Mouse (Mus musculus): ENCODE measurements around the gene Alox12.

The Alox12 gene

GRCm38 (mm10) chr11:70242591-70242990 lies 12.6 kb downstream of the Alox12 start:
- in situ Hi-C loops (cut with MboI; ENCODE audit: unreplicated experiment in 2 of 2) = loop anchor here (25.0 kb wide), 3 partner anchors 270 to 520 kb away; partner anchors contain the start of genes Gltpd2 (in 2 of the 2), Tm4sf5 (in 2 of the 2), Vmo1 (in 2 of the 2) and 4930544D05Rik (in 1 of the 2)

- in situ Hi-C loops (cut with MboI; ENCODE audit: unreplicated experiment in 2 of 2) = loop anchor here (25.0 kb wide), 3 partner anchors 273 to 523 kb away; partner anchors contain the start of genes Gltpd2 (in 2 of the 2), Tm4sf5 (in 2 of the 2), Vmo1 (in 2 of the 2) and 4930544D05Rik (in 1 of the 2)
Observed at GRCm38 (mm10) chr11:70239541-70240279, 15.4 kb downstream of the Alox12 start, which contains the start of the genes Gm21988 and Rnasek. Gene Gm21988, minus strand, starts transcription at chr11:70239830. Gene Rnasek, minus strand, starts transcription at chr11:70239842.

GRCm38 (mm10) chr11:70238591-70239440 lies 16.3 kb downstream of the Alox12 start:
- in situ Hi-C loops (cut with MboI; ENCODE audit: unreplicated experiment in 2 of 2) = loop anchor here (25.0 kb wide), 3 partner anchors 273 to 523 kb away; partner anchors contain the start of genes Gltpd2 (in 2 of the 2), Tm4sf5 (in 2 of the 2), Vmo1 (in 2 of the 2) and 4930544D05Rik (in 1 of the 2)

- in situ Hi-C loops (cut with MboI; ENCODE audit: unreplicated experiment in 2 of 2) = loop anchor here (25.0 kb wide), 3 partner anchors 275 to 525 kb away; partner anchors contain the start of genes Gltpd2 (in 2 of the 2), Tm4sf5 (in 2 of the 2), Vmo1 (in 2 of the 2) and 4930544D05Rik (in 1 of the 2)
Observed at GRCm38 (mm10) chr11:70237457-70238167, 17.5 kb downstream of the Alox12 start, which contains the start of gene 0610010K14Rik. Gene 0610010K14Rik, minus strand, starts transcription at chr11:70237914.

GRCm38 (mm10) chr11:70236717-70237116 lies 18.4 kb downstream of the Alox12 start:
- in situ Hi-C loops (cut with MboI; ENCODE audit: unreplicated experiment in 2 of 2) = loop anchor here (25.0 kb wide), 3 partner anchors 276 to 526 kb away; partner anchors contain the start of genes Gltpd2 (in 2 of the 2), Tm4sf5 (in 2 of the 2), Vmo1 (in 2 of the 2) and 4930544D05Rik (in 1 of the 2)

- in situ Hi-C loops (cut with MboI; ENCODE audit: unreplicated experiment in 2 of 2) = loop anchor here (25.0 kb wide), 3 partner anchors 277 to 527 kb away; partner anchors contain the start of genes Gltpd2 (in 2 of the 2), Tm4sf5 (in 2 of the 2), Vmo1 (in 2 of the 2) and 4930544D05Rik (in 1 of the 2)
Observed at GRCm38 (mm10) chr11:70235254-70235900, 19.8 kb downstream of the Alox12 start.

GRCm38 (mm10) chr11:70234497-70234896 lies 20.7 kb downstream of the Alox12 start:
- in situ Hi-C loops (cut with MboI; ENCODE audit: unreplicated experiment in 2 of 2) = loop anchor here (25.0 kb wide), 3 partner anchors 278 to 528 kb away; partner anchors contain the start of genes Gltpd2 (in 2 of the 2), Tm4sf5 (in 2 of the 2), Vmo1 (in 2 of the 2) and 4930544D05Rik (in 1 of the 2)

- in situ Hi-C loops (cut with MboI; ENCODE audit: unreplicated experiment in 2 of 2) = loop anchor here (25.0 kb wide), 3 partner anchors 278 to 528 kb away; partner anchors contain the start of genes Gltpd2 (in 2 of the 2), Tm4sf5 (in 2 of the 2), Vmo1 (in 2 of the 2) and 4930544D05Rik (in 1 of the 2)
Observed at GRCm38 (mm10) chr11:70234037-70234436, 21.1 kb downstream of the Alox12 start.

- in situ Hi-C loops (cut with MboI; ENCODE audit: unreplicated experiment in 2 of 2) = loop anchor here (25.0 kb wide), 3 partner anchors 279 to 529 kb away; partner anchors contain the start of genes Gltpd2 (in 2 of the 2), Tm4sf5 (in 2 of the 2), Vmo1 (in 2 of the 2) and 4930544D05Rik (in 1 of the 2)
Observed at GRCm38 (mm10) chr11:70233016-70233415, 22.1 kb downstream of the Alox12 start.

- in situ Hi-C loops (cut with MboI; ENCODE audit: unreplicated experiment in 2 of 2) = loop anchor here (25.0 kb wide), 3 partner anchors 280 to 530 kb away; partner anchors contain the start of genes Gltpd2 (in 2 of the 2), Tm4sf5 (in 2 of the 2), Vmo1 (in 2 of the 2) and 4930544D05Rik (in 1 of the 2)
Observed at GRCm38 (mm10) chr11:70232546-70232945, 22.6 kb downstream of the Alox12 start.

GRCm38 (mm10) chr11:70230239-70230727 lies 24.9 kb downstream of the Alox12 start:
- in situ Hi-C loops (cut with MboI; ENCODE audit: unreplicated experiment in 2 of 2) = loop anchor here (25.0 kb wide), 3 partner anchors 282 to 532 kb away; partner anchors contain the start of genes Gltpd2 (in 2 of the 2), Tm4sf5 (in 2 of the 2), Vmo1 (in 2 of the 2) and 4930544D05Rik (in 1 of the 2)

GRCm38 (mm10) chr11:70229260-70230010 lies 25.7 kb downstream of the Alox12 start, which contains the start of gene Bcl6b:
Gene Bcl6b, minus strand, starts transcription at chr11:70229798.
- in situ Hi-C loops (cut with MboI; ENCODE audit: unreplicated experiment in 2 of 2) = loop anchor here (25.0 kb wide), 3 partner anchors 283 to 533 kb away; partner anchors contain the start of genes Gltpd2 (in 2 of the 2), Tm4sf5 (in 2 of the 2), Vmo1 (in 2 of the 2) and 4930544D05Rik (in 1 of the 2)

GRCm38 (mm10) chr11:70228828-70229227 lies 26.3 kb downstream of the Alox12 start:
- in situ Hi-C loops (cut with MboI; ENCODE audit: unreplicated experiment in 2 of 2) = loop anchor here (25.0 kb wide), 3 partner anchors 283 to 533 kb away; partner anchors contain the start of genes Gltpd2 (in 2 of the 2), Tm4sf5 (in 2 of the 2), Vmo1 (in 2 of the 2) and 4930544D05Rik (in 1 of the 2)

- in situ Hi-C loops (cut with MboI; ENCODE audit: unreplicated experiment in 2 of 2) = loop anchor here (25.0 kb wide), 3 partner anchors 285 to 535 kb away; partner anchors contain the start of genes Gltpd2 (in 2 of the 2), Tm4sf5 (in 2 of the 2), Vmo1 (in 2 of the 2) and 4930544D05Rik (in 1 of the 2)
Observed at GRCm38 (mm10) chr11:70227661-70228245, 27.4 kb downstream of the Alox12 start.

GRCm38 (mm10) chr11:70227126-70227525 lies 28.0 kb downstream of the Alox12 start:
- in situ Hi-C loops (cut with MboI; ENCODE audit: unreplicated experiment in 2 of 2) = loop anchor here (25.0 kb wide), 3 partner anchors 285 to 535 kb away; partner anchors contain the start of genes Gltpd2 (in 2 of the 2), Tm4sf5 (in 2 of the 2), Vmo1 (in 2 of the 2) and 4930544D05Rik (in 1 of the 2)

- in situ Hi-C loops (cut with MboI; ENCODE audit: unreplicated experiment in 2 of 2) = loop anchor here (25.0 kb wide), 3 partner anchors 286 to 536 kb away; partner anchors contain the start of genes Gltpd2 (in 2 of the 2), Tm4sf5 (in 2 of the 2), Vmo1 (in 2 of the 2) and 4930544D05Rik (in 1 of the 2)
Observed at GRCm38 (mm10) chr11:70226602-70226890, 28.6 kb downstream of the Alox12 start.
